Mouse (Mus musculus): Measurements from ENCODE around the gene Sympk.

Gene Sympk

GRCm38 (mm10) chr7:19024096-19024506 lies at the start of gene Sympk:
TSS of gene Sympk (plus strand) at chr7:19024377.
- peak; percentile 93 to 94 for DNase-seq

- DNase-seq = no peak
Measured at GRCm38 (mm10) chr7:18978381-18978780, 45.8 kb upstream of the Sympk start.

GRCm38 (mm10) chr7:18986503-18986902 lies 37.7 kb upstream of the Sympk start:
- DNase-seq = no peak

GRCm38 (mm10) chr7:18987100-18987499 lies 37.1 kb upstream of the Sympk start, which contains the start of gene Nanos2:
TSS of gene Nanos2 (plus strand) at chr7:18987400.
- DNase-seq = no peak

DNA sequence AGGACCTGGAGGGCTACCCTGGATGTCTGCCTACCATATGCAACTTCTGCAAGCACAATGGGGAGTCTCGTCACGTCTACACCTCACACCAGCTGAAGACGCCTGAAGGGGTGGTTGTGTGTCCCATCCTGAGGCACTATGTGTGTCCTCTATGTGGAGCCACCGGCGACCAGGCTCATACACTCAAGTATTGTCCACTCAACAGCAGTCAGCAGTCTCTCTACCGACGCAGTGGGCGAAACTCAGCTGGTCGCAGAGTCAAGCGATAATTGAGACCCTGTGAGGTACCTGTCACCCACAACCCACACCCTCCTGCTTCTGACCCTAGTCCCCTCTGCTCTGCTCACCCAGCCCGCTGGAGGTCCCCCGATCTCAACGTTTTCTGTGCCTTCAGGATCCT lies 36.4 kb upstream of the Sympk start:
- DNase-seq = no peak

GRCm38 (mm10) chr7:18988780-18989179 lies 35.4 kb upstream of the Sympk start:
- no peak for DNase-seq

DNA sequence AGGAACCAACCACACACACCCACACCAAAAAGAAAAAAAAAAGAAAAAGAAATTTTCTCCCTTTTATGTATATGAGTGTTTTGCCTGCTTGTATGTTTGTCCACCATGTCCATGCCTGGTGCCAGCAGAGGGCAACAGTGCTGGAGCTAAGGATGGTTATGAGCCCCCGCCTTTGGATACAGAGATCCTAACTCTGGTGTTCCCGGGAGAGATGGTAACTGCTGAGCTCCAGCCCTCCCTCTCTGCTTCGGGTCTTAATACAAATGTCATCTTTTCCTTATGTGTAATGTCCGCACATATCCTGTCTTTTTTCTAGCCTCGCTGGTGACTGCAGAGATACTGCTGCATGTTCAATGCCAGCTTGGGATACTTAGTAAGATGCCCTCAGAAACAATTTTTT lies 34.2 kb upstream of the Sympk start:
- no peak for DNase-seq

- peak; percentile 99 for DNase-seq
Measured at GRCm38 (mm10) chr7:18990601-18991295, 33.4 kb upstream of the Sympk start, which contains the start of gene Mypop. TSS of gene Mypop (plus strand) at chr7:18991245.

GRCm38 (mm10) chr7:18991660-18992293 lies 32.4 kb upstream of the Sympk start:
- DNase-seq = peak in 1 of 2 experiments; percentile 32

GRCm38 (mm10) chr7:18992294-18992675 lies 31.9 kb upstream of the Sympk start:
- DNase-seq = no peak

DNA sequence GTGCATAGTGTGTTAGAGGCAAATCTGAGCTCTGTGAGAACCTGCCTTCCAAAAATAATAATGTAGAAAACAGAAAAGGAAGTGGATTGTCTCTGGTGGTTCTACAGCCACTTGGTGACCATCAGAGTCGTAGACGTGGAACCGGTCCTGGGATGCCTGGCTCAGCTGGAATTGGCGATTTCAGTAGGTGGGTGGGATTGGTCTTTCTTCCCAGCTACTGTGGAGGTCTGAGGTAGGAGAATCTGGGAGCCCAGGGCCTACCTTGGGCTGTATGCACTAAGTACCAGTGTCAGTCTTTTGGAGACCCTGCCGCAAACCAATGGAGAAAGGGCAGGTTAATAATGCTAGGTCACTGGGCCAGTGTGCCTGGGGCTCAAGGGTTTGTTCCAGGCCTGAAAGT lies 31.1 kb upstream of the Sympk start:
- DNase-seq = no peak

DNA sequence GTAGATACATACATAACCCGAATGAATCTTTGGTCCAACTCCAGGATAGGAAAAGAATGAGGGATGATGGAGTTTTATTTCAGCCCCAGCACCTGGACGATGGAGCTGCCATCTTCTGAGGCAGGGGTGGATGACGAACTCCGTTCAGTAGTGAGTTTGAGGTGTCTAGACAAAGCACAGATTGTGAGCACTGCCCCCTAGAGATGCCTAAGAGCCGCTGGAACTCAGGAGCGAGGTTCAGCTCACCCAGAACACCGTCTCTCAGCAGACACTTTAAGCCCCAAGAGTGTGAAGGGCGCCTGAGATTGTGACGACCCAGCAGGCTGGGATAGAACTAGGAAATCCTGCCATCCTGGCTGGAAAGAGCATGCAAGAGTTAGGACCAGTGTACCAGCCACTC lies 25.3 kb upstream of the Sympk start:
- no peak for DNase-seq

- DNase-seq = peak; percentile 36 to 45
Measured at GRCm38 (mm10) chr7:19000421-19000820, 23.8 kb upstream of the Sympk start.

- DNase-seq = peak; percentile 93 to 96
Measured at GRCm38 (mm10) chr7:19001066-19001806, 22.9 kb upstream of the Sympk start.

DNA sequence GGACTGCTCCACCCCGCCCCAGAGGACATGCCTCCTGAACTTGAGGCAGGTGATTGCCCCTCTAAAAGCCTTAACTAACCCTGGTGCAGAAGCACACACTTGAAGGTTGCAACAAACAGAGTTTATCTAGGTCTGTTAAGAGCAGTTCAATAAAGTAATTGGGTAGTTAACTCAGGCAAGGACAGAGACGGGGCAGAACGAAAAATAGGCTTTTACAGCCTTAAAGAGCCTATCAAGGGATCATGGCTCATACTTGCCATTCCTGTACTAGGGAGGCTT lies 22.4 kb upstream of the Sympk start:
- no peak for DNase-seq

- no peak for DNase-seq
Measured at GRCm38 (mm10) chr7:19002115-19002514, 22.1 kb upstream of the Sympk start.

DNA sequence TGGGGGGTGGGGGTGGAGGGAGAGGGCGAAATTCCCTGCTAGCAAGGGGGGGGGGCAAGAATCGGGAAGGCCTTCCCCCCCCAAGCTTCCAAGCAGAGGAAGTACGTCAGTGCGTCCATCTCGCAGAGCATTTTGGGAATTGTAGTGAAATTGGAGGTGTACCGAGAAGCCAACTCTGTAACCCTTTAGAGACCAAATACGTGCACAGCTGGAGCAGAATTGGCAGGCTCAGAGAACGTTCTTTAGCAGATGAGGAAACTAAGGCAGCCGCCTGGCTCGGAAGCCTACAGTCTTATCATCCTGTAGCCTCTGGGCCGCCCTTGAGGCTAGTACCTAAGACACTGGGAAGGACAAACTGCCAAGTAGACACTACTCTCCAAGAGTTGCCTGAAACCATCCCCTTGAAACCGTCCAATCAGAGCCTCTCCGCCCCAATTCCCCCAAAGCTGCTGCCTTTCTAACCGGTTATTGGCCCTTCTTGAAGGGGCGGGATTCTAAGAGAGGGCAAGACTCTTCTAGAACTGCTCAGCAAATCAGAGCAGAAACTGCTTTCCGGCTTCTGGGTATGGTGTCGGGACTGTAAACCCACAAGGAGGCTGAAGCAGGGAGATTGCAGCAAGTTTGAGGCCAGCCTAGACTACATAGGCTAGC lies 21.2 kb upstream of the Sympk start:
- DNase-seq = peak; percentile 37 to 71

DNA sequence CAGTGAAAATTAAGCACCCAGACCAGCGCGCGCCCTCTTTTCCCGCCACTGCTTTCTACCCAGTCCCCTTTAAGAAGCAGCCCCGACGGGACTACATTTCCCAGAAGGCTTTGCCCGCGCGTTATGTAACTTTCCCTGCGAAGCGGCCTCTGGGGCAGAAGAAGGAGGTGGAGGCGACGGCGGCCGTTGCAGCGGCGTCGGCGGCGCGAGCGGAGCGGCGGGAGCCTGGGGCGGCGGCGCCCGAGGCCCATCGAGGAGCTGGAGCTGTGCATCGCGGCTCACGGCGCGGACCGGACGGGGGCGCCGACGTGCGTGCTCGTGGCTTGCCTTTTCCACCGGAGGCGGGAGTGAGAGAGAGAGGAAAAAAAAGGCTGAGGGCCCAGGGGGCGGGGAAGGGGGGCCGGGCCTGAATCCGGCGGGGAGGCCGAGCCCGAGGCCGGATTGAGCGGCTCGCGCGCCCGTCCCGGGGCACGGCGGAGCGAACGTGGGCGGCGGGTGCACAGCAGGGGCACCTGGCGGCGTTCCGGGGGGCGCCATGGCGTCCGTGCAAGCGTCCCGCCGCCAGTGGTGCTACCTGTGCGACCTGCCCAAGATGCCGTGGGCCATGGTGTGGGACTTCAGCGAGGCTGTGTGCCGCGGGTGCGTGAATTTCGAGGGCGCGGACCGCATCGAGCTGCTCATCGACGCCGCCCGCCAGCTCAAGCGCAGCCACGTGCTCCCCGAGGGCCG lies 20.1 kb upstream of the Sympk start, which contains the start of gene Irf2bp1:
Gene Irf2bp1, plus strand, starts transcription at position 143 of the 729 bp plus-strand sequence.
- peak; percentile 85 to 93 for DNase-seq

DNA sequence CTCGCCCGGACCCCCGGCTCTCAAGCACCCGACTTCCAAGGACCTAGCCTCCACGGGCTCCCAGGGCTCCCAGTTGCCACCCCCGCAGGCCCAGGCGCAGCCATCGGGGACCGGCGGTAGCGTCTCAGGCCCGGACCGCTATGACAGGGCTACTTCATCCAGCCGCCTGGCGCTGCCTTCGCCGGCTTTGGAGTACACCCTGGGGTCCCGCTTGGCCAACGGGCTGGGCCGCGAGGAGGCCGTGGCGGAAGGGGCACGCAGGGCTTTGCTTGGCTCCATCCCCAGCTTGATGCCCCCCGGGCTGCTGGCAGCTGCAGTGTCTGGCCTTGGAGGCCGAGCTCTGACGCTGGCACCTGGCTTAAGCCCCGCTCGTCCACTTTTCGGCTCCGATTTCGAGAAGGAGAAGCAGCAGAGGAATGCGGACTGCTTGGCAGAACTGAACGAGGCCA lies 19.5 kb upstream of the Sympk start:
- no peak for DNase-seq

DNA sequence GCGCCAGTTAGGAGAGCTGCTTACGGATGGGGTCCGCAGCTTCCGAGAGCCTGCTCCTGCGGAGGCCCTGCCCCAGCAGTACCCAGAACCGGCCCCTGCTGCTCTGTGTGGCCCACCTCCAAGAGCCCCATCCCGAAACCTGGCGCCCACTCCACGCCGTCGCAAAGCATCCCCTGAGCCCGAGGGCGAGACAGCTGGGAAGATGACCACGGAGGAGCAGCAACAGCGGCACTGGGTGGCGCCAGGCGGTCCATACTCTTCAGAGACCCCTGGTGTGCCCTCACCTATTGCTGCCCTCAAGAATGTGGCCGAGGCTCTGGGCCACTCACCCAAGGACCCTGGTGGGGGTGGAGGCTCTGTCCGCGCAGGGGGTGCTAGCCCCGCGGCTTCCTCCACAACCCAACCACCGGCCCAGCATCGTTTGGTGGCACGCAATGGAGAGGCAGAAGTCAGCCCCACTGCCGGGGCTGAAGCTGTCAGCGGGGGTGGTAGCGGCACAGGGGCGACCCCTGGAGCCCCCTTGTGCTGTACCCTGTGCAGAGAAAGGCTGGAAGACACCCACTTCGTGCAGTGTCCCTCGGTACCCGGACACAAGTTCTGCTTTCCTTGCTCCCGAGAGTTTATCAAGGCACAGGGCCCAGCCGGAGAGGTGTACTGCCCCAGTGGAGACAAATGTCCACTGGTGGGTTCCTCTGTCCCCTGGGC lies 18.6 kb upstream of the Sympk start:
- no peak for DNase-seq

DNA sequence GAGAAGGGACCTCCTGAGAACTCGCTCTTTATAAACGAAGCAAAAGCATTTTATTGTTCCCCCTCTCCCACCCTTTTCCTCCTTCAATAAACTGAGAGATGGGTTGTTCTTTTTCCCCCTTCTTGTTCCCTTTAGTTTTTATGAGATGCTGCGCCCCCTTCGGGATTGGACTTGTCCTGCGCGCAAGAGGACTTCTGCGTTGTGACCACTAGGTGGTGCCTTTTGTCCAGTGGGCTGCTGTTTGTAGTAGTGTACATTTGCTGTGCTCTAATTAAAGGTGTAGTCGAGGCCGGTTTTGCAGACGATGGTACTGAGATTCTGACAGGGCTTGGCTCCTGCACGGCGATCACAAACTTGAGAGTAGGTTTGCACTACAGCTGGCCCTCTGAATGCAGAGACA lies 17.7 kb upstream of the Sympk start:
- DNase-seq = peak; percentile 48 to 61

Data from thymus, adult 18-20 months (tissue).